Mouse (Mus musculus) large intestine, adult 2 months (tissue): ENCODE results near the gene Ankrd33. TPM values are rescaled to one million over a fixed set of nuclear protein-coding genes. Genes with fewer than 3 reads are reported as not detected.

Source experiments
- polyA plus RNA-seq: library from polyadenylated mRNA; depleted of rRNA; stranded (reverse); fragments of >200 nt; gene quantifications from 2 replicates; pipeline ENCODE4 v1.2.3, GENCODE M21; 2012; rRNA removed

Ankrd33 gene
- polyA plus RNA-seq, 1 experiment = not detected

Other genes starting within 250 kb of the Ankrd33 start
- 0.37 and 1.5 TPM in 2 replicates for gene Scn8a, start 245.9 kb upstream of the Ankrd33 start, polyA plus RNA-seq
- not detected in 2 replicates for gene Gm47841, start 68.4 kb upstream of the Ankrd33 start, polyA plus RNA-seq
- gene Fignl2, start 37.2 kb upstream of the Ankrd33 start, polyA plus RNA-seq = 2.8 and 3.0 TPM in 2 replicates
- 20.7 and 27.0 TPM in 2 replicates for gene Acvrl1, start 12.8 kb downstream of the Ankrd33 start, polyA plus RNA-seq
- 31.7 and 40.5 TPM in 2 replicates for gene Acvr1b, start 58.3 kb downstream of the Ankrd33 start, polyA plus RNA-seq
- gene Grasp, start 108.4 kb downstream of the Ankrd33 start, polyA plus RNA-seq = 2.2 and 2.8 TPM in 2 replicates
- gene Nr4a1, start 138.5 kb downstream of the Ankrd33 start, polyA plus RNA-seq = 8.1 and 9.3 TPM in 2 replicates
- 36.1 and 37.9 TPM in 2 replicates for gene Atg101, start 168.5 kb downstream of the Ankrd33 start, polyA plus RNA-seq
- not detected in 2 replicates for gene 6030408B16Rik, start 177.5 kb downstream of the Ankrd33 start, polyA plus RNA-seq